Mouse (Mus musculus) brain, embryonic 14.5 days (tissue): Measurements from ENCODE around the gene Qrich2.

Source experiments
- CTCF ChIP-seq: fragments of 200-500 bp; IDR thresholded peaks from 2 replicates; pipeline ENCODE4 v1.5.1; 2012; ENCODE audit warnings: inconsistent platforms, mild to moderate bottlenecking, moderate library complexity, borderline replicate concordance; ENCODE audit not compliant: insufficient read depth, insufficient read length; ENCODE audit errors: extremely low read depth
- POLR2A ChIP-seq: fragments of 200-500 bp; IDR thresholded peaks from 2 replicates; pipeline ENCODE4 v1.6.1; 2012; ENCODE audit warnings: mild to moderate bottlenecking, inconsistent platforms, borderline replicate concordance; ENCODE audit not compliant: poor library complexity, insufficient read depth, insufficient read length, severe bottlenecking; ENCODE audit errors: extremely low read depth

DNA sequence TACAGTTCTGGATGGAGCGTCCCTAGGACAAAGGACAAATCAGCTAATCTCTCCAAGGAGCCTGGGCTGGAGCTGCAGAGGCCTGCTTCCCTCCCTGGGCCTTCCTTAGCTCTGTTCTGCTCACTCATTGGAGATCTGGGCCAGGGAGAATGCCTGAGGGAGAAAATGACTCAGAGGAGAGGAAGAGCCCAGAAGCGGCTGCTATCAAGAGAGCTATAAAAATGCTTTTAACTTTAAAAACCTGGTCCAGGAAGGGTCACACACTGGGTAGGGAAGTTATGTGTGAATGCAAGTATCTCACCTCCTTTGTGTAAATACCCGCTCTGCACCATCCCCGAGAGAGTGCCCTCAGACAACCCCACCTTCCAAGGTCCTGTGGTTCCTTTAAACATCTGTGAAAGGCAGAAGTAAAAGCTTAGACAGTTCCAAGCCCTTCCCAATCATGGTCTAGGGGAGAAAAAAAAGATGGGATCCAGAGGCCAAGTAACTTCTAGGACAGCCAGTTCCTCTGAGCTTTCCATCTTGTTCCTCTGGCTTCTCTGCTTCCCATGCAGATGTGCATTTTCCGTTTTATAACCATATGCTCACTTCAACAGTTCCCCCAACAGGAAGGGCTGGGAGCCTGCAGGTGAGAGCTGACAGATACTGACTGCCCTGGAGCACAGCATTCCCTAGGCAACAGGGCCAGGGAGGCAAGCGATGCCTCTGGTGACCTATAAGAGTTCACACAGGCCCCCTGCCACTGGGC lies 49.7 kb downstream of the Qrich2 start:
- TF ChIP-seq CTCF (no peak), POLR2A (no peak)
